8 mouse cellular contexts compared by ENCODE assay signal in genomic region chr8:70776496-70777444, GRCm38 (mm10). TPM values are rescaled to one million over a fixed set of nuclear protein-coding genes. Genes with fewer than 3 reads are reported as not detected.
DNase-seq lines count a peak whose midpoint lies in the region; ATAC-seq lines count a peak whose summit lies in the region.

Gene Pik3r2 (minus strand): TSS chr8:70776713.

- H3K9ac ChIP-seq in heart, embryonic 13.5 days: peak within 1 kb of the TSS; percentile 99
- H3K9ac ChIP-seq in liver, embryonic 12.5 days: peak within 1 kb of the TSS; percentile 96
- H3K9ac ChIP-seq in stomach, embryonic 15.5 days: peak within 1 kb of the TSS; percentile 95

- H3K4me3 ChIP-seq in heart, embryonic 13.5 days: peak within 1 kb of the TSS; percentile 93
- H3K4me3 ChIP-seq in liver, embryonic 12.5 days: peak within 1 kb of the TSS; percentile 78
- peak within 1 kb of the TSS; percentile 78 for H3K4me3 ChIP-seq in stomach, embryonic 15.5 days (replicated peaks)

- H3K27ac ChIP-seq in heart, embryonic 13.5 days (replicated peaks): peak within 1 kb of the TSS; percentile 99
- H3K27ac ChIP-seq in liver, embryonic 12.5 days: peak within 1 kb of the TSS; percentile 95
- peak within 1 kb of the TSS; percentile 100 for H3K27ac ChIP-seq in stomach, embryonic 15.5 days

- H3K27me3 ChIP-seq in heart, embryonic 13.5 days (replicated peaks): no peaks in the 10 kb centered on the region
- no peaks in the 10 kb centered on the region for H3K27me3 ChIP-seq in liver, embryonic 12.5 days (replicated peaks)
- H3K27me3 ChIP-seq in stomach, embryonic 15.5 days (replicated peaks): no peaks in the 10 kb centered on the region

- peak; percentile 98 for DNase-seq in CD4-positive helper T cell, adult 2 months (ENCODE audit: low read depth, low spot score)
- DNase-seq in brain, embryonic 18.5 days (ENCODE audit: low read depth, low spot score): peak; percentile 95
- peak; percentile 99 for DNase-seq in kidney, postnatal 10 days
- peak; percentile 93 to 96 for DNase-seq in natural killer cell, adult 2 months (ENCODE audit: low spot score in 2 of 2)

- H3K4me1 ChIP-seq in heart, embryonic 13.5 days: peaks cover 45% of the 10 kb centered on the region
- H3K4me1 ChIP-seq in liver, embryonic 12.5 days: peaks cover 63% of the 10 kb centered on the region
- H3K4me1 ChIP-seq in stomach, embryonic 15.5 days: peaks cover 45% of the 10 kb centered on the region

- no peaks in the 10 kb centered on the region for H3K9me3 ChIP-seq in heart, embryonic 13.5 days
- H3K9me3 ChIP-seq in liver, embryonic 12.5 days (replicated peaks): no peaks in the 10 kb centered on the region
- H3K9me3 ChIP-seq in stomach, embryonic 15.5 days: no peaks in the 10 kb centered on the region

- WGBS in heart, embryonic 13.5 days: under 1% methylated on average over 91 of the region's 94 CpGs
- under 1% methylated on average over 94 of the region's 94 CpGs for WGBS in liver, embryonic 12.5 days (ENCODE audit: insufficient replicate concordance)
- under 1% methylated on average over 92 of the region's 94 CpGs for WGBS in stomach, embryonic 15.5 days

- peaks cover 68% of the 10 kb centered on the region for H3K36me3 ChIP-seq in heart, embryonic 13.5 days
- H3K36me3 ChIP-seq in liver, embryonic 12.5 days: peaks cover 74% of the 10 kb centered on the region
- H3K36me3 ChIP-seq in stomach, embryonic 15.5 days: peaks cover 30% of the 10 kb centered on the region

- peak within 1 kb of the TSS; percentile 89 for H3K4me2 ChIP-seq in heart, embryonic 13.5 days
- peak within 1 kb of the TSS; percentile 100 for H3K4me2 ChIP-seq in liver, embryonic 12.5 days
- H3K4me2 ChIP-seq in stomach, embryonic 15.5 days: peak within 1 kb of the TSS; percentile 89

- ATAC-seq in erythroid progenitor cell, adult 5-6 weeks (replicated peaks; ENCODE audit: low FRiP score, poor library complexity, severe bottlenecking): peak; percentile 81
- peak; percentile 82 for ATAC-seq in heart, embryonic 13.5 days (ENCODE audit: extremely low read depth, insufficient number of reproducible peaks, low FRiP score, low TSS enrichment)
- ATAC-seq in liver, embryonic 12.5 days: peak; percentile 85
- ATAC-seq in stomach, embryonic 15.5 days (ENCODE audit: insufficient read depth, low FRiP score, low read depth): peak; percentile 87

RNA-seq across cellular contexts. Expression of gene Pik3r2, which starts in this region (rescaled TPM):
- 3.8 and 5.4 TPM in 2 replicates for total RNA-seq in erythroid progenitor cell, adult 5-6 weeks (2015; ENCODE audit: low replicate concordance)
- total RNA-seq in erythroid progenitor cell, adult 5-6 weeks (2017; ENCODE audit: low replicate concordance): 7.3 and 8.0 TPM in 2 replicates
- polyA plus RNA-seq in heart, embryonic 13.5 days (2015; fragmentation: Nextera tagmentation; extraction: Ambion mirVana): 34.9 and 36.5 TPM in 2 replicates
- polyA plus RNA-seq in liver, embryonic 12.5 days (2016; fragmentation: Nextera tagmentation; extraction: Ambion mirVana): 23.3 and 27.3 TPM in 2 replicates
- 58.1 and 58.4 TPM in 2 replicates for polyA plus RNA-seq in stomach, embryonic 15.5 days (2015; fragmentation: Nextera tagmentation; extraction: Ambion mirVana)

Comparison
In these comparisons a context has a peak if more than half of its experiments do, and no peak if none do; other contexts are left out.
1. Peak in every context shown above with its lines: DNase-seq, ATAC-seq, H3K4me3 ChIP-seq and H3K27ac ChIP-seq.